Mouse (Mus musculus) olfactory bulb, adult 2 months (tissue): ENCODE results near the gene Olfr1024.

ENCODE experiments used
- CTCF ChIP-seq: fragments of 200-500 bp; IDR thresholded peaks from 2 replicates; pipeline ENCODE4 v1.5.1; 2012; ENCODE audit warnings: low read depth, mild to moderate bottlenecking, low read length, moderate library complexity; ENCODE audit not compliant: insufficient read depth
- POLR2A ChIP-seq: fragments of 200-500 bp; IDR thresholded peaks from 2 replicates; pipeline ENCODE4 v1.6.1; 2012; ENCODE audit warnings: mild to moderate bottlenecking, low read depth, low read length, moderate library complexity; ENCODE audit not compliant: insufficient read depth

DNA sequence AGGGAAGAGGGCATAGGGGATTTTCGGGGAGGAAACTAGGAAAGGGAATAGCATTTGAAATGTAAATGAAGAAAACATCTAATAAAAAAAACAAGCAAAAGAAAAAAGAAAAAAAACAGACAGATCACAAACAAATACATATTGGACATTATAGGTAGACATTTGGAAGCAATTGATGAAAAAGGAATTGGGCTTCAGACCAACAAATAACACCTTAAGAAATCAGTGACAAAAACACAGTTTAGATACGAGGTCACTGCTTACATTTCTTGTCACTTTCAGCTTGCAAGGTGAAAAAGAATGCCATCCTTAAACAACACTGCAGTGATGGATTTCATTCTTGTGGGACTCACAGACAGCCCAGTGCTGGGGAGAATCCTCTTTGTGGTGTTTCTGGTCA, 36.6 kb downstream of the Olfr1024 start, which contains the start of gene Olfr1022:
- TF ChIP-seq CTCF (no peak), POLR2A (no peak)
